Mouse (Mus musculus): ENCODE results near the gene Nfib. TPM values are rescaled to one million over a fixed set of nuclear protein-coding genes. Genes with fewer than 3 reads are reported as not detected.

Nfib gene
- total RNA-seq, 4 experiments from 2014 or later, result 86.8 to 108 (median 98.2) TPM

DNA sequence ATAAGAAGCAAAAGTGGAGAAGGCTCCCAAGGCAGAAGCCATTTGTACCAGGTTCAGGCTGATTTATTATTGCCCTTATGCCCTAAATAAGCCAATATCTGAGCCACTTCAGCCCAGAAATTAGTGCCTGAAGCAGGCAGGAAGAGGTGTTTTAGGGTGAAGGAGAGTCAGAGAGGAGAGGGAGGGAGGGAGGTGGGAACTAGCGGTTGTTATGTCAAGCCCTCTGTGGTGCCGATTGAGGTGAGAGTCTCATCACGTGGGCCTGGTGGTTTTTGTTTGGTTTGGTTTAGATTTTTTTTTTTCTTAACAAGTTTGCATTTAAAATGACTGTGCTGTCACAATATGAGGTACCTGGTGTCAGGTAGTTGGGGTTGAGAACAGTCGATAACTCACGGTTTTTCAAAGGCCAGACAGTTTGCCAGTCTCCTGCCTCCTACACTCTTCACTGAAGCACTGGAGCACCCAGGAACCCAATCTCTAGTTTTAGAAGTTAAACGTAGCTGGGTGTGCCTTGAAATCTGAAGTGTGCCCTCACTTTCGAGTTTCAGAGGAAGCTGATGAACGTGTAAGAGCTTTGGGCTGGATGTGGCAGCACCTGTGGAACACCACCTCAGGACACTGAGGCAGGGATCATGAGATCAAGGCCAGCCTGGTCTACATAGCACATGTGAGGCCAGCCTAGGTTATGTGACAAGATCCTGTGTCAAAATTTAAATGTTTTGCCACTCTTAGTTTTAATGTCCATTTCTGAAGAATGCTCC, 81.1 kb downstream of the Nfib start:
- DNase-seq, result no peak

DNA sequence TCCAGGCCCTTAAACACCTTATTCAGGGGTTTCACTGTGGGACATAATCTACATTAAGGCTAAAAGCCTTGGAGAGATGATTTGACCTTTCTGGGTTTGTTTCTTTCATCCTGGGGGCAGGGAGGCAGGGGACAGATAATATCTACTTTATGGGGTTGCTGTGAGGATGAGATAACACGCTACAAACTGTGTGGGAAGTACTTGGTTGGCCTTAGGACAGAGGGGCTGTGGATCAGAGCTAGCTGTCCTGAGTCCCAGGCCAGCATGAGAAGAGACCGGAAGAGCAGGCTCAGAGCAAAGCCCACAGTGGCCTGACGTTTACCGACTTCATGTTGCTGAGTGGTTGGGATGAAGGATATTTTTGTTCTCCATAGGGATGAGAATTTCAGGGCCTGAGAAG, 81.7 kb downstream of the Nfib start:
- DNase-seq, result no peak

DNA sequence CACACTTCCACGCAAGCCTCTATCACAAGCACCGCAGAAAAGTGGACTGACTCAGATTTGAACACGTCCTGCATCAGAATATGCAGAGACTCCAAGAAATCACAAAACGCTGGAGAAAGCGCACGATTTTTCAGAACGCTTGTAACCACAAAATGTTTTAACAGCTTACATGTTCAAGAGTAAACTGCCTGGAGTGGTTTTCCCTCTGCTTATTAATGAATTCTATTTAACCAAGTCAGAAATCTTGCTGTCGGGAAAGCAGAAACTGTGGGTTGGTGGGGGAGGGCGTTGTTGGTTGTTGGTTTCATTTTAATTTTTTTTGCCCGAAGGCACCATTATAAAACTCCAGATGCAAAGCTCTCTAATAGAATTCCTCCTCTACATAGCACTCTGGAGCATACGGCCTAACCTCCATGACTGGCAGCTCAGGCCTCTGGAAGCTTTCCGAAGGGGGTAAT, 82.4 kb downstream of the Nfib start:
- DNase-seq, result no peak

DNA sequence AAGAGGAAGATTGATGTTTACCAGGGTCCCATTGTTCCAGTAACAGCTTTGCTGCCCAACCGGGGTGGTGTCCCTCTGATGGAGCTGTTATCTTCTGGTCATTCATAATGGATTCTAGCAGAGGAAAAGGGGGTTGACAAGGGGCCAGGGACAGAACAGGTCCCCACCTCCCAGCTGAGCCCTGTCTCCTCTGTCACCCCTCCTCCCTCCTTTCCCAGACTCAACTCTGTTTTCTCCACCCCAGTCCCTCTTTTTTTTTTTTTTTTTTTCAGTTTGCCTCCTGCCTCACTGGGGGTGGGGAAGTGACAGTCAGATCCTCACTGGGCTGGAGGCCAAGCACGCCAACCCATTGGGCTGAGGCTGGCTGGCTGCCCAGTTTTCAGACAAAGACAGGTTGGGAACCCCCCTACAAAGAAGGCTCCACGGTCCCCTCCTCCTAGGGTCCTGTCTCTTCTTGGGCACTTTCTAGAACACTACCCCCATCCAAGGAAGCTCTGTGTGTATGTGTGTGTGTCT, 83.2 kb downstream of the Nfib start:
- peak; percentile 49 for DNase-seq

DNA sequence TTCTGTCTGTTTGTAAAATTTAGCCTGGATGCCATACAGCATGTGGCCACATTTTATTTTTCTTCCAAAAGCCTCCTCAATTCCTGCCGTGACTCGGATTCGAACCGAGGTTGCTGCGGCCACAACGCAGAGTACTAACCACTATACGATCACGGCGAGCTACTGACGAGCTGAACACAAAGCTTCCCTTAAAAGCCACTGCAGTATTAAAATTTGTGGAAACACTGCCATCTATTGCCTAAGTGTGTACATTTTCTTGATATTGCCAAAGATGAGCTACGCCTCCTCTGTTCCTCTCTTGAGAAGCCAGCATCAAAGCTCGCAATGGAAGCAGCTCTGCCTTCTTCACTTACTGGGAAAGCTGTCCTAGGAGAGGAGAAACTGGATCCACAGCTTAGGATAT, 86.0 kb downstream of the Nfib start:
- DNase-seq, result no peak

DNA sequence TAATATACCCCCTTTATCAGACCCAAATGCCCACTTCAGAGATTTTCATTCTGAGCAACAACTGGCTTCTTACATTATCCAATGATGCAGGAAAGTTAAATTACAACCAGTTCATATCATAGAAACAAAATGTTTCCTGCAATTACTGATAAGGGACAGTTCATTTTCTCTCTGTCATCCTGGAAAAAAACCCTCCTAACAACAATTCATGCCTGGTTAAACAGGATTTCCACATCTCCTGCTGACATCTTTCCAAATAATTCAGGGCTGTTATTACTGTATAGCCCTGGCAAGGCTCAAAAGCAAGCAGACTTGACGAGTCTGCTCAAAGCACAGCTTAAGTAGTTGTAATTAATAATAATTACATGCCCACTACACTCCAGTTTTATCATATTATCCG, 86.5 kb downstream of the Nfib start:
- no peak for DNase-seq

DNA sequence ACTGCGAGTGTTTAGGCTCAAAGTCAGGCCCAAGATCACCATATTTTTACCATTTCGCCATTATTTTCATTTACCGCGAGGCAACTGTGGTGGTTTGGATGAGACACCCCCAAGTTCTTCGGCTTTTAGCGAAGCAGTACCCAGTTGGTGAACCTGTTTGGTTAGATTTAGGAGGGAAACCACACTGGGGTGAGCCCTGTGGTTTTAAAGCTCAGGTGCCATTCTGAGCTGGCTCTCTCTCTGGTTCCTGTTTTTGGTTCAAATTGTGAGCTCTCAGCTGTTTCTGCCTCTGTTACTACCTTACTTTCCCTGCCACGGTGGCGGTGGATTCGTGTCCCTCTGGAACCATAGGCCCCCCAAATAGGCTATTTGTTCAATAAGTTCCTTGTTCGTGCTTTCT, 88.3 kb downstream of the Nfib start:
- DNase-seq, result no peak

DNA sequence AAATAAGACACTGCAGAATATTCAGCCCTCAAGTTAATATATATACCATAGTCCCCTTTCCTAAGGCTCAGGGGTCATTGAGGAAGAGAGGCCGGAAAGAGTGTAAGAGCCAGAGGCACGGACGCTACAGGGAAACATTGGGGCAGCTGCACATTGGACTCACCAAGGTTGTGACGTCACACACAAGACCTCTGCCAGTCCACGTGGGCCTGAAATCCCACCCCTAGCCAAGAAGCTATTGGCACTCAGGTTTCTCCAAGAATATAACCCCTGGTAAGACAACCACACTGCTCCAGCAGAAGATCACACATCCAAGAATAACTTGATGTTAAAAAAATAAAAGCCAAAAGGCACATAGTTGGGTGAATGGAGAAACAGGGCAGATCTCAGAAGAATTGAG, 89.8 kb downstream of the Nfib start:
- no peak for DNase-seq

DNA sequence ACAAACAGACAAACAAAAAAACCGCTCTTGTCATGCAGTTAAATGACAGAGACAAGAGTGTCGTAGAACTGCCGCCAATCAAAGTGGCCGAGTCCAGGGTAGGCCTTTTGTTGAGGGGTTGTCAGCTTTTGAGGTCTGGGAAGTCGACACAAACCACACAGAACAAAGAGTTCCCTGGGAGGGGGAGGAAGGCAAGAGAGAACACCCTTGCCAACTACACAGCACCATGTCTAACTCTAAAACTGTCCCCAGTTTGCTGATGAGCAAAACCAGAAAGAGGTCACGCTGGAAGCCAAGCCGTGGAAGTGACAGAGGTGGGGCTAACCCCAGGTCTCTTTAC, 91.1 kb downstream of the Nfib start:
- DNase-seq, result no peak

DNA sequence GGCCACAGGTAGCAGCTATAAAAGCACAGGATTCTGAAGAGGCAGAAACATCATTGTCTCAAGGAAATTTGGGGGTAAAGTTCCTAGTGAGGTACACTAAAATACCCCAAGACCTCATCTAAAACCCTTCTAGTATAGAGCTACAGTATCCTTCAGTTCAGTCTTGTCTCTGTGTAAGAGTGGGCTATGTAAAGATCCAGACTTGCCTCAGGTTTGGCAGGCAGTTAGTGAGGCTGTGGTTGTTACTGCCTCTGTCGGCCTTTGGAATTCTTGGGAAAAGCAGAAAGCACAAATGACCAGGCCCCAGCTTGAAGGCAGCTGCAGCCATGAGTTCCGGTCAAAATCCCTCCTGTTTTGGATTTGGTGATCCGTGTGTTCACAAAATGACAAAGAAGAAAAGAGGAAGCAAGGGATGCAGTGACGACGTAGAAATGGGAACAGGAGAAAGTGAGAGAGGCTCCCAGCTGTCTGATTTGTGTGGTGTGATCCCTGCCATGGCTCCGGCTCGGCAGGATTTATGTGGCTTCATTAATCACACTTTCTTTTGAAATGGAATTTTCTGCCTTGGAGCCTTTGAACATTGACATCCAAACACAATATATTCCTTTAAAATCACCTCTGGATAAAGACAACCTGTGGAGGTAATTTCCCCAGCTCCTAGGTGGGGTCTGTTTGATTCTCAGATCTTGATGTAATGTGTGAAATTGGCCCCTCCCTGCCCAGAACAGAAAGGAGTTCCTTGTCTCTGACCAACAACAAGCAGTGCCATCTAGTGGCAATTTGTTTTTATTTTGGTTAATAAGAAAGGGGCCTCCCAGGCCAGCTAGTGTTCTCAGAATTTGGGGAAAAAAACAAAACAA, 91.7 kb downstream of the Nfib start:
- no peak for DNase-seq

DNA sequence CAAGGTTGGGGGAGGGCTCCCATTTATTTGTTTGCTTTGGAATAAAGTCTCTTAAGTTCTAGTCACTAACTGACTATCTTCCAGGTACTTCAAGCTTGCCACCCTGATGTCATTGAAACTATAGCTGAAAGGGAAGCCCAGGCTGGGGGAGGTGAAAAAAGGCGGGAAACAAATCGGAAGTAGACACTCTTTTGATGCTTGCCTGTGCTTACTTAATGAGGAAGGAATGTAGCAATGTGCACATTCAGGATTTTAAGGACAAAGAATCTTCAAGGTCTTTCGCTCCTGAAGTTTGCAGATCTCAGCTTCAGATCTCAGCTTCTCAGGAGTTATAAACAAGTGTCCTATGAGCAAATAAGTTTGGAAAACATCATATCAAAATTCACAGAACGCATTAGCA, 95.9 kb downstream of the Nfib start:
- no peak for DNase-seq

DNA sequence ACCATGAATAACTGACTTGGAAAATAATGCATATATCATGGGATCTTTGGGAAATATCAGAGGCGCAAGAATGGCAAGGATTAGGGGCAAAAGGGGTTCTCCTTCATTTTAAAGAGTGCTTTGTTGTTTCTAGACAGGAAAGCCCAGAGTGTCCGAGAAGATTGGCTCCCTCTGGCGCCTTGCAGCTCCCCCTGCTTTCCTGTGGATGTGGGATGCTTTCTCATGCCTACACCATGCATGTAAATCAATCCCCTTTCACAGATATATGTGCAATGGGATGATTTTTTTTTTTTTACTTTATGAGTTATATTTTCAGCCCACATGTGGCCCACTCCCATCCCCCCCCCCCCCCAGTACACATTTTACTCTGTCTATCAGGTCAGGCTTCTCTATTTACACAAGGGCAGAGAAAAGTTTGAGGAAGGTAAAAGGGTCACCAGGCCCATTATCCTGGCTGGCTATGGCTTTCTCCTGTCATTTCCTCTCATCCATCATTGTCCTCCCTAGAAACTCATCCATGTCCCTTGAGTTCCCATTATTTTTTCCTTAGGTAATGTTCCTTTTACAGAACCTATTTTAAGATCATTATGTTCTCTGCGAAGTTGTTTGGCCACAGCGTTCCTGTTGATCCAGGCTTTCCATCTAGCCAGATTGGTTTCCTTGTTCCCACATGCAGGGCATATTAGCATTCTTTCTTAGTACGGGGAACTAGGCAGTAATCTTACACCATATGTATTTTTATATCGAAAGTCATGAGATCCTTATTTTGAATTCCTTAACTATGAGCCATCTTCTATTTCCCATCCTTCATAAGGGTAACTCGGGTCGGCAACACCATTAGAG, 96.6 kb downstream of the Nfib start:
- no peak for DNase-seq

DNA sequence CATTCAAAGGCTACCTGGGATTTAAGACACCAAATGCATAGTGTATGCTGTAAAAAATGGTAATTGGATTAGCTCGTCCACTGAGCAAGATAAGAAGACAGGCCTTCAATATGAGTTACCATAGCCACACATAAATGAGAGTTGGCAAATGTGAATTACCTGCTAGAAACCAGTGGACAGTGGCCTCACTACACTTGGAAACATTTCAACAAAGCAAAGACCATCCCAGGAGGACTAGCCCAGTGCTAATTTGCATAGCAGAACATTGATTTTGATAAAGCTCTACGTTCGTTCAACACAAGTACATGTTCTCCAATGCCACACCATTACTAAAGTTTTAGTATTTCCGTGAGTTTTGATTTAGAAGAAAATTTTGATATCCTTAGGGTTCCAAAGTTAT, 98.3 kb downstream of the Nfib start:
- no peak for DNase-seq

DNA sequence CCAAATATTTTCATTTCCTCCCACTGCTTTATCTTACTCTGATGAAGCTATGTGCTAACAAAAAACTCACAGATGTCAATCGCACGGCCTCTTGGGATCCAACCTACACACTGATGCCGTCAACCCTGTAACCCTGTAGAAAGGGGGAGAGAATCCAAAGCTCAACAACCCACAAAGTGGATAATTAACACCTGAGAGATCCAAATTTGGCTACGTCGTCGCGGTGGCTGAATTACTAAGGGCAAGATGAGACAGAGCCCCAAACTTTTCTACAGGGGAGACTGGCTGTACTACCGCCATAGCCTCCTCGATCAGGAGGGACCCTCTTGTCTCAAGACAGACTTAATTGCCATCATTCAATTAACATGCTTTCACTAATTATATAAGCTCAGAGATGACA, 99.2 kb downstream of the Nfib start:
- no peak for DNase-seq

DNA sequence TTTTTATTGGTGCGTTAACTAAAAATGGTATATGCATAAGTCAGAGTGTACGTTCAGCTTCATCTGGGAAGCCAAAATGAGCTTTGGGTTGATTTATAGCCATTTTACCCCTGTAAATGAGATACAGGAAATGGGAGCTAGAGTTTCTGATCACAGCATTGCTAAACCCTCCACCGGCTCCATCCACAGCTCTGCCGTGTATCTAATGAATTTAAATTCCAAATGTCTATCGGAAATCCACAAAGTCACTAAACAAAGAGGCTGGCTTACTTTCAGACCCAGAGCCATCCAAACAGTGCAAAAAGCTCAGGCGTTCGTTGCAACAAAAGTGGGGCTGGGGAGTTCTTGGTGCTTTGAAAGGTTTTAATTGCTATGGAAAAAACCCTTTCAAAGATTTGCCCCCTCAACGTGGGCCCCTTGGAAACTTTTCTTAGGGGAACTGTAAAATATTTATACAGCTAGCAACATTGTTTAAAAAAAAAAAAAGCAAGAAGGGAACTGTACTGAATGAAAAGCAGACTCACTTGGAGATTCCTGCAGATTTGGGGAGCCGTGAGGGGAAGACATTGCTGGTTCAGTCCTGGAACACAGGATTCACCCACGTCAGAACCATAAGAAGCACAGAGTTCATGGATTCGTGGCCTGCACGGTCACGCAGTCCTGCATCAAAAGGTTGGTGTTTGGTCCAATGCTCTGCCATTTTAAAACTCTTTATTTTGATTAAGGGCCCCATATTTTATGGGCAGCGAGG, 100.3 kb downstream of the Nfib start:
- no peak for DNase-seq

DNA sequence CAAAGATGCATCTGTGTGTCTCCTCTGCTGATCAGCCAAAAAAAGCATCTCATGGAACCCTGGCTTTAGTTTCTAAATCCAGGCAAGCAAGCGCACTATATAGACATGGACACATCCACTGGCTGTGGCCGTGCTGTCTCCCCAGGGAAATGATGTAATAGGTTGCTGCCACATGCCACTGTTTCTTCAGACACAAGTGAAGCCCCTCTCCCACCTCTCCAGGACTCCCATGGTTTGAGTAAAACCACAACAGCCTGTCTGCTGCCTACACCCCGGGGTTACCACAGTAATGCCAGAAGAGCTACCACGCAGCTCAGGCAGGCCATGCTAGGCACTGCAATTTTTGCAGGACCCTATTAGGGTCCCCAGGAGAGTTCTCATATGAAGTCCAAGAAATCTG, 101.0 kb downstream of the Nfib start:
- no peak for DNase-seq

DNA sequence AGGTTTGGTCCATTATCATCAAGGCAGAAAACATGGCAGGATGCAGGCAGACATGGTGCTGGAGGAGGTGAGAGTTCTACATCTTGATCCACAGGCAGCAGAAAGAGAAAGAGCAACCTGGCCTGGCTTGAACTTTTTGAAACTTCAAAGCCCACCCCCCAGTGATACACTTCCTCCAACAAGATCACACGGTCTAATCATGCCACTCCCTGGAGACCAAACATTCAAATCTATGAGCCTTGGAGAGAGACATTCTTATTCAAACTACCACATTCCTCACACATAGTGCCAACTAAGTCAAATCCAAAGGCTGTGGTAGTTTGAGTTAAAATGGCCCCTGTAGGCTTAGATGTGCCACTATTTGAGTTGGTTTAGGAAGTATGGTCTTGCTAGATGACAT, 104.9 kb downstream of the Nfib start:
- no peak for DNase-seq

DNA sequence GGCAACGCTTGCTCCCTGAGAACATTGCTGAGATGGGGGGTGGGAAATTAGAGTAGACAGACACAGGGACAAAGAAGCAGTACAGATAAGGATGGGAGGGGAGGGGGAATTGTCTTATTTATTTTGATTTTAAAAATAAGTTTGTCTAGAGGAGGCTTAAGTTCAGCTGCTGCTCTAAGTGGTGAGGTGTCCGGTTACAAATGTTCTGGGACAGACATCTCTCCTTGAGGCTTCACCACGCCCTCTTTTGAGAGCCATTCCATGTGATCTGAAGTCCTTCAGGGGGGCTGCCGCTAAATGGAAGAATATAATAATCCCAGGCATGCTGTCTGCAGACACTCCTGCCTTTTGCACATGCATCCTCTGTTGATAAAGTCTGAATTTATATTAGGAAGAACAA, 107.1 kb downstream of the Nfib start:
- no peak for DNase-seq

DNA sequence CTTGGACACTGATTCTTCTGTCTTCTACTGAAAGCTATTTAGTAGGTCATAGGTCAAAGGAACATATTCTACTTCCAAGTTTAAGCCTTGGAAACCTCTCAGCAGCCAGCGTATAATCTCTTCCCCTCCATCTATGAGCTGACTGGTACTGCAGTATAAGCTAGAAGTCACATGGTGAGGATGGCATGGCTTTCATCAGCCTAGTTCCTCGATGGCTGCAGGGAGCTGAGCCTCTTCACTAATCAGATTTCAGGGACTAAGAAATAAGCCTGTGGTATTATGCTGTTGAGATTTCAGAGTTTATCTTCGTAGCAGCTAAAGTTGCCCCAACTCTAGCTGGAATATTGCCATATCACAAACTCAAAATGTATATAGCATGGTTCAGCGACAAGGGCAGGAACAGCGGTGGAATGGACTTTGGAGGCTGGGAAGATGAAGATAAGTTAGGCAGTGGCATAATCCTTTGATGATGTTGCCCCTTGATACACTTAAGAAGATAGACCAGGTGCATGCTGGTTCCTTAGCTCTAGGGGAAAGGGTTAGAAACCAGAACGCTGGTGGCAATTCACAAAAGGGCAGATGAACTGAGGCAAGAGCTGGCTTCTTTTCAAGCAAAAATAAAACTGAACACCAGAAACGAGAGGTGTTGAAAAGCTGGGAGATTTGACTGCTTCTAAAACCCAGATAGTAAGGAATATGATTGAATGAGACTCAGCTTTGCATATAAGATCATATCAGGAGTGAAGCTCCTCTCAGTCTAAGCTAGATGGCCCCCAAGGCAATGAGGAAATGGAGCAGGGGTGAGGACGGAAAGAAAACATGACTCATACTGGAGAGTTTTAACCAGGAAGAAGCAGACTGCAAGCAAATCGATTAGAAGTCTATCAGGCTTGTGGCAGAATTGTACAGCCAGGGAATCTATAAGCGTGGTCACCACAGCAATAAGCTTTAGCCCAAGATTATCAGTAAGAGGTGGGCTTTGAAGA, 111.6 kb downstream of the Nfib start:
- no peak for DNase-seq

DNA sequence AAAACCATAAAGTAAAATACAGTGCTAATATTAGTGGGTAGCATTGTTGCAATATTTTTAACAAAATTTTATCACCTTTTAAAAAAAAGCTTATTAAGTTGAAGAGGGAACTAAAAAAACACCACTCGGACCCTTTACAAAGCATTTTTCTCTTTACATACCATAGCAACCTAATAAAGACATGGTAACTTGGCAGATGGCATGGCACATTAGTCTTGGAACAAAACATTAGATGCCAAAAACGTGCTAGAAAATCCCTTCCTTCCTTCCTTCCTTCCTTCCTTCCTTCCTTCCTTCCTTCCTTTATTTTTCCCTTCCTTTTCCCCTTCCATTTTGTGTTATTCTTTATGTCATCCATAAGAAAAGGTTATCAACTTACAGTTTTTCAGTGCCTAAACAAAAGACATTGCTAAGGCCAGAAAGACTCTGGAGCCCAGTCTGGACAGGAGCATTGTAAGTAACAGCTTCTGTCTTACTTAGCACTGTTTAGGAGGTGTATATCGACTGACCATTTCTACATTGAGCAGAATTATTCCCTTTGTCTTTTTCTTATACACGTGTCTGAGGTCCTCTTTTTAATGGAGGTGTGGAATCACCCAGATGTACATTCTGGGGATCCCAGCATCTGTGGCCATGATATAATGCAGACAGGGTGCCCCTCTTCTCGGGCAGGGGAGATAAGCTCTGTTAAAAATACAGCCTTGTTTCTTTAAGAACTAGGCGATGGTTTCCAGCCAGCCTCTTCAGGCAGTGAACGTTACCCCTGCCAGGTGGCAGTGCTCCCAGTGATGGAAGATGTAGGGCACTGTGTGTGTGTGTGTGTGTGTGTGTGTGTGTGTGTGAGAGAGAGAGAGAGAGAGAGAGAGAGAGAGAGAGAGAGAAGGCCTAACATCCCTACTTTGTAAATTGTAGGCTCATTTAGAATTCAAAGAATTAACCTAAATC, 113.2 kb downstream of the Nfib start:
- DNase-seq, result no peak
